Comparison of ENCODE assay signal across 24 mouse cellular contexts in genomic region chr17:5750278-5750677, GRCm38 (mm10).
"Had no signal": no experiment of that assay in that cellular context is flagged by ENCODE, and none has a peak within 500 bp of the region (broad histone marks: within the 10 kb centered on the region; RNA-seq: fewer than 3 reads in every experiment).

No protein-coding gene starts in this region.

- H3K27ac ChIP-seq: heart, adult 2 months; heart, embryonic 13.5 days; heart, embryonic 15.5 days; hindbrain, embryonic 13.5 days; hindbrain, embryonic 15.5 days; hindbrain, postnatal 0 days; kidney, embryonic 15.5 days; kidney, postnatal 0 days; limb, embryonic 13.5 days; limb, embryonic 15.5 days had no signal

- H3K36me3 ChIP-seq: heart, embryonic 13.5 days; heart, embryonic 15.5 days; hindbrain, embryonic 13.5 days; hindbrain, embryonic 15.5 days; kidney, embryonic 15.5 days; limb, embryonic 13.5 days; limb, embryonic 15.5 days had no signal

- H3K27me3 ChIP-seq: heart, embryonic 13.5 days; hindbrain, embryonic 15.5 days; kidney, embryonic 15.5 days; limb, embryonic 13.5 days; limb, embryonic 15.5 days had no signal

- DNase-seq: gastrocnemius, postnatal 14 days; gastrocnemius, postnatal 36 days; heart, adult 2 months; heart, postnatal 14 days; heart, postnatal 36 days; kidney, adult 11 months; kidney, adult 2 months; kidney, adult 9 months; kidney, postnatal 14 days; kidney, postnatal 36 days; layer of hippocampus, adult 9-11 months; layer of hippocampus, postnatal 36 days; left cerebral cortex, postnatal 4 days had no signal

- H3K4me3 ChIP-seq: heart, adult 2 months; heart, embryonic 13.5 days; heart, embryonic 15.5 days; hindbrain, embryonic 13.5 days; hindbrain, embryonic 15.5 days; kidney, embryonic 15.5 days; limb, embryonic 13.5 days; limb, embryonic 15.5 days had no signal

- H3K4me2 ChIP-seq: heart, embryonic 11.5 days; heart, embryonic 13.5 days; heart, embryonic 15.5 days; hindbrain, embryonic 13.5 days; hindbrain, embryonic 15.5 days; kidney, embryonic 15.5 days; limb, embryonic 13.5 days; limb, embryonic 15.5 days had no signal

- H3K9me3 ChIP-seq: heart, embryonic 13.5 days; heart, embryonic 15.5 days; hindbrain, embryonic 13.5 days; hindbrain, embryonic 15.5 days; kidney, embryonic 15.5 days; limb, embryonic 13.5 days; limb, embryonic 15.5 days had no signal

- H3K9ac ChIP-seq: heart, embryonic 13.5 days; heart, embryonic 15.5 days; hindbrain, embryonic 15.5 days; kidney, embryonic 15.5 days; limb, embryonic 13.5 days; limb, embryonic 15.5 days had no signal

- ATAC-seq: hindbrain, postnatal 0 days; intestine, embryonic 16.5 days had no signal
